Mouse (Mus musculus): Measurements from ENCODE around the gene Gm960. TPM values are rescaled to one million over a fixed set of nuclear protein-coding genes. Genes with fewer than 3 reads are reported as not detected.

Gm960 gene
- polyA plus RNA-seq, 2 experiments, result 0.20 TPM; not detected in 1

GRCm38 (mm10) chr19:4605654-4606053 is 92.8 kb downstream of the Gm960 start:
- Histone ChIP-seq H3K27ac (no peak overlapping the region), H3K4me3 (ENCODE audit: insufficient read depth in 1 of 2, low read depth in 2 of 2, low read length in 2 of 2) (no peak overlapping the region), H3K4me2 (ENCODE audit: low read depth) (no peak overlapping the region), H3K9ac (replicated peaks) (no peak overlapping the region), H3K9me3 (ENCODE audit: control insufficient read depth, low read length) (no peaks in the 10 kb centered on the region), H3K27me3 (ENCODE audit: control insufficient read depth, insufficient read depth, low read length) (no peaks in the 10 kb centered on the region), H3K4me1 (replicated peaks; ENCODE audit: control insufficient read depth in 2 of 2, insufficient read depth in 2 of 2, low read length in 1 of 2) (peaks cover 3 to 11% of the 10 kb centered on the region in 2 experiments), H3K36me3 (replicated peaks; ENCODE audit: control insufficient read depth, insufficient read depth, low read depth) (no peaks in the 10 kb centered on the region; the same call in 1 of the 2 replicates)
- no peak for DNase-seq (ENCODE audit: low read depth in 3 of 3, low spot score in 3 of 3)
- ATAC-seq (ENCODE audit: insufficient read depth), result no peak
- 83% methylated on average over 4 of the region's 4 CpGs for WGBS (ENCODE audit: insufficient replicate concordance)
- no peak for TF ChIP-seq CTCF (IDR thresholded peaks at IDR 0.05; ENCODE audit: low read depth)

- no peak overlapping the region for H3K9ac ChIP-seq (replicated peaks)
- no peaks in the 10 kb centered on the region for H3K27me3 ChIP-seq (ENCODE audit: control insufficient read depth, insufficient read depth, low read length)
- peaks cover 3 to 11% of the 10 kb centered on the region in 2 experiments for H3K4me1 ChIP-seq (replicated peaks; ENCODE audit: control insufficient read depth in 2 of 2, insufficient read depth in 2 of 2, low read length in 1 of 2)
- no peak overlapping the region for H3K27ac ChIP-seq
- H3K9me3 ChIP-seq (ENCODE audit: control insufficient read depth, low read length), result no peaks in the 10 kb centered on the region
- DNase-seq (ENCODE audit: low read depth in 3 of 3, low spot score in 3 of 3) (peak; percentile 24 to 34 (median 27)), ATAC-seq (ENCODE audit: insufficient read depth) (peak; percentile 39; the same call in 1 of the 2 replicates)
- H3K4me2 ChIP-seq (ENCODE audit: low read depth), result no peak overlapping the region
- no peak overlapping the region for H3K4me3 ChIP-seq (ENCODE audit: insufficient read depth in 1 of 2, low read depth in 2 of 2, low read length in 2 of 2)
- WGBS (ENCODE audit: insufficient replicate concordance), result 39% methylated on average over 24 of the region's 24 CpGs
- H3K36me3 ChIP-seq (replicated peaks; ENCODE audit: control insufficient read depth, insufficient read depth, low read depth), result no peaks in the 10 kb centered on the region; the same call in 1 of the 2 replicates
- peak; percentile 83 for TF ChIP-seq CTCF (IDR thresholded peaks at IDR 0.05; ENCODE audit: low read depth)
- TF ChIP-seq EP300 (IDR thresholded peaks at IDR 0.05; ENCODE audit: low read depth), result no peak
These were observed 94.4 kb downstream of the Gm960 start for GRCm38 (mm10) chr19:4603801-4604723.

- Histone ChIP-seq H3K9me3 (ENCODE audit: control insufficient read depth, low read length) (no peaks in the 10 kb centered on the region), H3K4me1 (replicated peaks; ENCODE audit: control insufficient read depth in 2 of 2, insufficient read depth in 2 of 2, low read length in 1 of 2) (peaks cover 3 to 12% of the 10 kb centered on the region in 2 experiments), H3K4me3 (ENCODE audit: insufficient read depth in 1 of 2, low read depth in 2 of 2, low read length in 2 of 2) (no peak overlapping the region), H3K27ac (no peak overlapping the region), H3K9ac (replicated peaks) (no peak overlapping the region), H3K27me3 (ENCODE audit: control insufficient read depth, insufficient read depth, low read length) (no peaks in the 10 kb centered on the region), H3K4me2 (ENCODE audit: low read depth) (no peak overlapping the region), H3K36me3 (replicated peaks; ENCODE audit: control insufficient read depth, insufficient read depth, low read depth) (no peaks in the 10 kb centered on the region; the same call in 1 of the 2 replicates)
- ATAC-seq (ENCODE audit: insufficient read depth) (no peak), DNase-seq (ENCODE audit: low read depth in 3 of 3, low spot score in 3 of 3) (no peak)
- WGBS (ENCODE audit: insufficient replicate concordance), result 80% methylated on average over 20 of the region's 20 CpGs
- TF ChIP-seq CTCF (IDR thresholded peaks at IDR 0.05; ENCODE audit: low read depth) (no peak), EP300 (IDR thresholded peaks at IDR 0.05; ENCODE audit: low read depth) (no peak)
These were observed 96.0 kb downstream of the Gm960 start for GRCm38 (mm10) chr19:4602459-4602858.

- peaks cover 0 to 6% of the 10 kb centered on the region in 2 experiments; a peak in 2 of 4 replicates for H3K4me1 ChIP-seq (replicated peaks; ENCODE audit: control insufficient read depth in 2 of 2, insufficient read depth in 2 of 2, low read length in 1 of 2)
- no peak overlapping the region for H3K9ac ChIP-seq (replicated peaks)
- H3K4me3 ChIP-seq (ENCODE audit: insufficient read depth in 1 of 2, low read depth in 2 of 2, low read length in 2 of 2), result no peak overlapping the region
- H3K27ac ChIP-seq, result no peak overlapping the region
- no peak for ATAC-seq (ENCODE audit: insufficient read depth)
- H3K4me2 ChIP-seq (ENCODE audit: low read depth), result no peak overlapping the region
- H3K9me3 ChIP-seq (ENCODE audit: control insufficient read depth, low read length), result no peaks in the 10 kb centered on the region
- 58% methylated on average over 2 of the region's 2 CpGs for WGBS (ENCODE audit: insufficient replicate concordance)
- DNase-seq (ENCODE audit: low read depth in 3 of 3, low spot score in 3 of 3), result no peak
- H3K36me3 ChIP-seq (replicated peaks; ENCODE audit: control insufficient read depth, insufficient read depth, low read depth), result no peaks in the 10 kb centered on the region
- no peaks in the 10 kb centered on the region for H3K27me3 ChIP-seq (ENCODE audit: control insufficient read depth, insufficient read depth, low read length)
- TF ChIP-seq EP300 (IDR thresholded peaks at IDR 0.05; ENCODE audit: low read depth), result no peak
- no peak for TF ChIP-seq CTCF (IDR thresholded peaks at IDR 0.05; ENCODE audit: low read depth)
These were observed 102.4 kb downstream of the Gm960 start for GRCm38 (mm10) chr19:4596071-4596470.

- TF ChIP-seq EP300 (IDR thresholded peaks at IDR 0.05; ENCODE audit: low read depth), result no peak
- 44% methylated on average over 7 of the region's 7 CpGs for WGBS (ENCODE audit: insufficient replicate concordance)
- ATAC-seq (ENCODE audit: insufficient read depth) (peak; percentile 59; the same call in 1 of the 2 replicates), DNase-seq (ENCODE audit: low read depth in 3 of 3, low spot score in 3 of 3) (no peak)
- Histone ChIP-seq H3K4me1 (replicated peaks; ENCODE audit: control insufficient read depth in 2 of 2, insufficient read depth in 2 of 2, low read length in 1 of 2) (peaks cover 0 to 6% of the 10 kb centered on the region in 2 experiments; a peak in 2 of 4 replicates), H3K9ac (replicated peaks) (no peak overlapping the region), H3K27me3 (ENCODE audit: control insufficient read depth, insufficient read depth, low read length) (no peaks in the 10 kb centered on the region), H3K4me2 (ENCODE audit: low read depth) (no peak overlapping the region), H3K4me3 (ENCODE audit: insufficient read depth in 1 of 2, low read depth in 2 of 2, low read length in 2 of 2) (no peak overlapping the region), H3K36me3 (replicated peaks; ENCODE audit: control insufficient read depth, insufficient read depth, low read depth) (no peaks in the 10 kb centered on the region), H3K27ac (no peak overlapping the region), H3K9me3 (ENCODE audit: control insufficient read depth, low read length) (no peaks in the 10 kb centered on the region)
These were observed 104.5 kb downstream of the Gm960 start for GRCm38 (mm10) chr19:4593792-4594522.

Data from liver, embryonic 14.5 days (tissue).